Mouse (Mus musculus): ENCODE results near the gene Fam189a2. TPM values are rescaled to one million over a fixed set of nuclear protein-coding genes. Genes with fewer than 3 reads are reported as not detected.

The Fam189a2 gene
- total and polyA plus RNA-seq, 3 experiments, result not detected

DNA sequence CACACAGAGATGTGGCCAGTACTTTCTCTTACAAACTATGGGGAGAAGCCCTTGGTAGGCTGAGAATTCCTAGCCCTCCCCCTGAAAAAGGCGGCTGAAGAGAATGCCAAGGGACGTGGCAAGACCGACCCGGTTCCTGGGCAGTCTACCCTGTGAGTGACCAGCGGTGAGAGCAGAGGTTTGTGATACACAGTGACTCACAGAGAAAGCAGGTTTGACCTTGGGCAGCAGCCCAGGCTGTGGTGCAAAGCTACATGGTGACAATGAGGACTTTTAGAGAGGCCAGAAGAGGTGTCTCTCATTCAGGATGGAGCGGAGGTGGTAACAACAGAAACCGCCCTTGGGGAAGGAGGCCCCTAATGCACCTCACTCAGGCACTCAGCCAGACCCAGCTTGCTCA is 59.4 kb downstream of the Fam189a2 start:
- H3K9ac ChIP-seq (ENCODE audit: control insufficient read depth, low read depth, low read length, poor library complexity, severe bottlenecking), result no peak overlapping the region
- no peaks in the 10 kb centered on the region for H3K9me3 ChIP-seq (replicated peaks; ENCODE audit: insufficient read depth, low read length)
- no peaks in the 10 kb centered on the region for H3K79me2 ChIP-seq (ENCODE audit: control insufficient read depth, insufficient read depth, low read length, poor library complexity)
- H3K27me3 ChIP-seq (ENCODE audit: control insufficient read depth in 1 of 2, insufficient read depth in 2 of 2, low read length in 2 of 2), result no peaks in the 10 kb centered on the region
- H3K36me3 ChIP-seq (ENCODE audit: control insufficient read depth in 1 of 2, insufficient read depth in 2 of 2, low read length in 2 of 2), result no peaks in the 10 kb centered on the region
- TF ChIP-seq NRF1 (IDR thresholded peaks at IDR 0.05; ENCODE audit: insufficient read depth, low read depth, low read length, poor library complexity, severe bottlenecking) (no peak), MYC (IDR thresholded peaks at IDR 0.05; ENCODE audit: low read depth, low read length) (no peak), POLR2AphosphoS5 (IDR thresholded peaks at IDR 0.05; ENCODE audit: borderline replicate concordance, low read depth, low read length) (no peak), ETS1 (IDR thresholded peaks at IDR 0.05; ENCODE audit: low read depth, low read length) (no peak), EP300 (IDR thresholded peaks at IDR 0.05; ENCODE audit: low read depth in 1 of 2, low read length in 2 of 2) (no peak), SMC3 (IDR thresholded peaks at IDR 0.05; ENCODE audit: low read depth, low read length) (no peak), GATA1 (IDR thresholded peaks at IDR 0.05; ENCODE audit: low read depth, low read length) (no peak), ZKSCAN1 (IDR thresholded peaks at IDR 0.05; ENCODE audit: low read depth, low read length) (no peak), HCFC1 (IDR thresholded peaks at IDR 0.05; ENCODE audit: low read depth, low read length) (no peak), ZC3H11A (IDR thresholded peaks at IDR 0.05; ENCODE audit: low read depth, low read length) (no peak), USF2 (IDR thresholded peaks at IDR 0.05; ENCODE audit: borderline replicate concordance in 1 of 2, insufficient read depth in 1 of 2, low read depth in 1 of 2, low read length in 2 of 2) (no peak), CTCF (IDR thresholded peaks at IDR 0.05 in 2 of 3, conservative IDR thresholded peaks at IDR 0.05 in 1 of 3; ENCODE audit: control insufficient read depth in 1 of 3, insufficient read depth in 1 of 3, low read depth in 2 of 3, low read length in 3 of 3, poor library complexity in 1 of 3, severe bottlenecking in 1 of 3) (no peak)
- no peaks in the 10 kb centered on the region for H3K4me1 ChIP-seq (ENCODE audit: control insufficient read depth in 1 of 2, insufficient read depth in 2 of 2, low read length in 2 of 2)
- DNase-seq (ENCODE audit: low read depth, low spot score), result no peak
- no peak overlapping the region for H3K4me3 ChIP-seq (ENCODE audit: control insufficient read depth in 1 of 2, insufficient read depth in 1 of 2, low read depth in 2 of 2, low read length in 2 of 2)
- H3K27ac ChIP-seq (ENCODE audit: control insufficient read depth, low read depth, low read length), result no peak overlapping the region

- DNase-seq (ENCODE audit: low read depth, low spot score), result no peak
- no peaks in the 10 kb centered on the region for H3K79me2 ChIP-seq (ENCODE audit: control insufficient read depth, insufficient read depth, low read length, poor library complexity)
- H3K27ac ChIP-seq (ENCODE audit: control insufficient read depth, low read depth, low read length), result no peak overlapping the region
- no peaks in the 10 kb centered on the region for H3K9me3 ChIP-seq (replicated peaks; ENCODE audit: insufficient read depth, low read length)
- H3K36me3 ChIP-seq (ENCODE audit: control insufficient read depth in 1 of 2, insufficient read depth in 2 of 2, low read length in 2 of 2), result no peaks in the 10 kb centered on the region
- H3K27me3 ChIP-seq (ENCODE audit: control insufficient read depth in 1 of 2, insufficient read depth in 2 of 2, low read length in 2 of 2), result no peaks in the 10 kb centered on the region
- no peaks in the 10 kb centered on the region for H3K4me1 ChIP-seq (ENCODE audit: control insufficient read depth in 1 of 2, insufficient read depth in 2 of 2, low read length in 2 of 2)
- no peak overlapping the region for H3K9ac ChIP-seq (ENCODE audit: control insufficient read depth, low read depth, low read length, poor library complexity, severe bottlenecking)
- H3K4me3 ChIP-seq (ENCODE audit: control insufficient read depth in 1 of 2, insufficient read depth in 1 of 2, low read depth in 2 of 2, low read length in 2 of 2), result no peak overlapping the region
- TF ChIP-seq MEF2A (IDR thresholded peaks at IDR 0.05; ENCODE audit: extremely low read depth, insufficient replicate concordance, low read depth, low read length, poor library complexity, severe bottlenecking) (no peak), MYB (IDR thresholded peaks at IDR 0.05; ENCODE audit: low read depth, low read length) (no peak), GATA1 (IDR thresholded peaks at IDR 0.05; ENCODE audit: low read depth, low read length) (no peak), UBTF (IDR thresholded peaks at IDR 0.05; ENCODE audit: borderline replicate concordance, insufficient read depth, low read depth, low read length) (no peak), EP300 (IDR thresholded peaks at IDR 0.05; ENCODE audit: low read depth in 1 of 2, low read length in 2 of 2) (no peak), POLR2A (IDR thresholded peaks at IDR 0.05; ENCODE audit: control insufficient read depth in 1 of 2, insufficient read depth in 1 of 2, low read depth in 1 of 2, low read length in 2 of 2, poor library complexity in 1 of 2) (no peak), USF1 (IDR thresholded peaks at IDR 0.05; ENCODE audit: low read depth, low read length) (no peak), CHD2 (IDR thresholded peaks at IDR 0.05; ENCODE audit: low read length) (no peak), ZMIZ1 (IDR thresholded peaks at IDR 0.05; ENCODE audit: low read depth, low read length) (no peak), KAT2A (conservative IDR thresholded peaks at IDR 0.05; ENCODE audit: low read depth, low read length) (no peak), SIN3A (IDR thresholded peaks at IDR 0.05; ENCODE audit: low read length) (no peak)
These were observed 60.4 kb downstream of the Fam189a2 start for GRCm38 (mm10) chr19:23970374-23970773.

Measured in MEL (cell line).